ENCODE assay signal across 8 mouse cellular contexts in genomic region chr13:12680283-12680953, GRCm38 (mm10).
DNase-seq lines count a peak whose midpoint lies in the region; ATAC-seq and TF ChIP-seq lines count a peak whose summit lies in the region.
"Not testable (repeated sequence)": the region's sequence is repeated elsewhere in the genome, so short reads cannot be mapped to it uniquely, and the experiment has no call there.

No protein-coding gene starts in this region.

- ATAC-seq in heart, embryonic 16.5 days (replicated peaks; ENCODE audit: extremely low read depth, insufficient read depth, low FRiP score); limb, embryonic 15.5 days (ENCODE audit: insufficient number of reproducible peaks, low FRiP score, low TSS enrichment, low read depth): not testable (repeated sequence)
- ATAC-seq in kidney, postnatal 0 days (replicated peaks; ENCODE audit: low FRiP score, low read depth) = peak; percentile 64
- peak; percentile 54; the same call in 1 of the 2 replicates for ATAC-seq in midbrain, embryonic 14.5 days (ENCODE audit: low FRiP score, low TSS enrichment)

- H3K9ac ChIP-seq in heart, embryonic 16.5 days (ENCODE audit: low read length) = peak overlapping the region; percentile 54
- not testable (repeated sequence) for H3K9ac ChIP-seq in kidney, postnatal 0 days (ENCODE audit: low read depth, low read length); limb, embryonic 15.5 days; midbrain, embryonic 14.5 days (replicated peaks; ENCODE audit: low read length)

- peak; percentile 59 for DNase-seq in CD4-positive, CD25-positive, alpha-beta regulatory T cell, adult 2 months (ENCODE audit: low read depth, low spot score)
- peak; percentile 1 for DNase-seq in brain, embryonic 18.5 days (ENCODE audit: low read depth, low spot score)
- DNase-seq in fibroblast of lung, adult 2 months (ENCODE audit: low read depth) = peak; percentile 16
- peak; percentile 61 for DNase-seq in kidney, postnatal 0 days (ENCODE audit: low spot score)
- peak; percentile 82 for DNase-seq in midbrain, embryonic 14.5 days

- not testable (repeated sequence) for H3K27ac ChIP-seq in heart, embryonic 16.5 days (ENCODE audit: low read length); kidney, postnatal 0 days; limb, embryonic 15.5 days; midbrain, embryonic 14.5 days (replicated peaks; ENCODE audit: low read depth, low read length); small intestine, adult 2 months (ENCODE audit: insufficient read depth, low read depth, low read length)

- peak overlapping the region; percentile 71 for H3K4me2 ChIP-seq in heart, embryonic 16.5 days (ENCODE audit: low read depth, low read length)
- peak overlapping the region; percentile 50 for H3K4me2 ChIP-seq in kidney, postnatal 0 days (ENCODE audit: low read length)
- peak overlapping the region; percentile 41 for H3K4me2 ChIP-seq in limb, embryonic 15.5 days
- H3K4me2 ChIP-seq in midbrain, embryonic 14.5 days (ENCODE audit: low read length) = peak overlapping the region; percentile 33

- WGBS in heart, embryonic 16.5 days = 10% methylated on average over 19 of the region's 19 CpGs
- WGBS in kidney, postnatal 0 days = 11% methylated on average over 18 of the region's 19 CpGs
- WGBS in limb, embryonic 15.5 days = 11% methylated on average over 19 of the region's 19 CpGs
- 16% methylated on average over 19 of the region's 19 CpGs for WGBS in midbrain, embryonic 14.5 days
- WGBS in small intestine, adult 2 months = 11% methylated on average over 19 of the region's 19 CpGs

- H3K36me3 ChIP-seq in heart, embryonic 16.5 days (ENCODE audit: control insufficient read depth, insufficient read depth); kidney, postnatal 0 days (ENCODE audit: insufficient read depth, low read length); limb, embryonic 15.5 days; midbrain, embryonic 14.5 days (ENCODE audit: control insufficient read depth, insufficient read depth, low read length); small intestine, adult 2 months (ENCODE audit: control insufficient read depth, insufficient read depth, low read length): not testable (repeated sequence)

- not testable (repeated sequence) for H3K9me3 ChIP-seq in heart, embryonic 16.5 days (replicated peaks; ENCODE audit: control insufficient read depth, low read length); kidney, postnatal 0 days (replicated peaks; ENCODE audit: low read length); limb, embryonic 15.5 days; midbrain, embryonic 14.5 days (ENCODE audit: control insufficient read depth, low read length)

- not testable (repeated sequence) for H3K27me3 ChIP-seq in heart, embryonic 16.5 days (ENCODE audit: control insufficient read depth, insufficient read depth, low read length); kidney, postnatal 0 days (ENCODE audit: insufficient read depth, low read length); limb, embryonic 15.5 days; midbrain, embryonic 14.5 days (ENCODE audit: control insufficient read depth, insufficient read depth, low read length); small intestine, adult 2 months (ENCODE audit: control insufficient read depth, insufficient read depth, low read length)

- not testable (repeated sequence) for H3K4me1 ChIP-seq in heart, embryonic 16.5 days (ENCODE audit: control insufficient read depth, insufficient read depth, low read length); kidney, postnatal 0 days (replicated peaks; ENCODE audit: insufficient read depth, low read length); limb, embryonic 15.5 days; midbrain, embryonic 14.5 days (ENCODE audit: control insufficient read depth, insufficient read depth, low read length); small intestine, adult 2 months (ENCODE audit: control insufficient read depth, insufficient read depth, insufficient read length, low read length)

- not testable (repeated sequence) for TF ChIP-seq POLR2A in small intestine, adult 2 months (IDR thresholded peaks at IDR 0.05; ENCODE audit: low read depth, low read length)

- peak; percentile 66 for TF ChIP-seq CTCF in kidney, postnatal 0 days (IDR thresholded peaks at IDR 0.05; ENCODE audit: low read depth)
- TF ChIP-seq CTCF in small intestine, adult 2 months (IDR thresholded peaks at IDR 0.05; ENCODE audit: extremely low read depth, insufficient read length, insufficient replicate concordance, low read depth, low read length) = peak; percentile 36; the same call in 1 of the 2 replicates

- peak overlapping the region; percentile 44 for H3K4me3 ChIP-seq in heart, embryonic 16.5 days (ENCODE audit: low read length)
- H3K4me3 ChIP-seq in kidney, postnatal 0 days (replicated peaks; ENCODE audit: low read depth, low read length); midbrain, embryonic 14.5 days (replicated peaks; ENCODE audit: low read depth, low read length): not testable (repeated sequence)
- peak overlapping the region; percentile 21 for H3K4me3 ChIP-seq in limb, embryonic 15.5 days
- H3K4me3 ChIP-seq in small intestine, adult 2 months (ENCODE audit: low read depth, low read length) = 0 out of 2 replicates have a peak overlapping the region, but pooled peaks have one; percentile 25

Comparison
In these comparisons a context has a peak if more than half of its experiments do, and no peak if none do; other contexts are left out.
1. DNase-seq: peak in every context shown above with its lines; median percentile 82 in midbrain, embryonic 14.5 days; 61 in kidney, postnatal 0 days; 59 in CD4-positive, CD25-positive, alpha-beta regulatory T cell, adult 2 months; 16 in fibroblast of lung, adult 2 months; 1 in brain, embryonic 18.5 days.